Mouse (Mus musculus) heart, postnatal 0 days (tissue): ENCODE measurements at regions not wholly inside any gene's neighbourhood (a gene's known extent, or its start where the extent isn't known, plus 50 kb on each side); places are given as distances from the start of the nearest gene placed in this dataset.

Experiments used
- CTCF ChIP-seq: IDR thresholded peaks from 2 replicates; pipeline ENCODE4 v1.5.1; 2016; ENCODE audit warnings: antibody characterized with exemption, control low read depth, low read depth
- EP300 ChIP-seq: IDR thresholded peaks from 2 replicates; pipeline ENCODE4 v1.6.1; 2016; ENCODE audit warnings: antibody characterized with exemption, low read depth

DNA sequence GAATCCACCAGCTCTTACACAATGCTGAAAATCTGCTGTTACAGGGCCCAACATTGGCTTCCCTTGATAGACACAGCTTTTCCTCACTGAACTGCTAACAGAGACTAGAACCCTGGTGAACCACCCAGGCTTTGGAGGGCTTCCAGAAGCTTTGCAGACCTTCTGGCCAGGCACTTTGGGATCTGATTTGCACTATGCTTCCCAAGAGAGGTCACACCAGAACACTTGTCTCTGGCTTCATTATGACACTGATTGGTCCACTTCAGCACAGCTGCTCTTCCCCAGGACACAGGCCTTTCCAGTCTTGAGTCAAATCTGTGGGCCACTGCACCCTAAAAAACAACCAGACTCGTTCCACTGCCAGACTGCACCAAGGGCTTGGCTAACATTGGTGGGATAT lies 82.8 kb upstream of the Thbs1 start:
- no peak for TF ChIP-seq CTCF
- TF ChIP-seq EP300: no peak
